In the genomic region with DNA sequence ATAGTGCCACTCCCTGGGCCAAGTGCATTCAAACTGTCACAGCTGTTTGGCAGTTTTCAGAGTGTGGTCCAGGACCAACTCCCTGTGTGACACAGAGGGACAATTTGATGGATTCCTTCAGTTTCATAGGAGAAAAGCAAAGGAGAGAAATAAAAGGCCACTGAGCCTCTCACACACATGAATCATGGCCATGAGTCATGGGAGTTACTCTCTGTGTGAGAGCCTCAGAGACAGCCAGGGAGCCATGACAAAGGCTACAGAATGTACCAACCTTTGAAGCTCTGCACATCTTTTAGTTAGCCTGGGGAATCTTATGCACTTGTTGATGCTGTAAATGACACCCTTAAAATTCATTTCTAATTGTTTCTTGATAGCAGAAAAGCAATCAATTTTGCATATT, we compare ENCODE assay signal across 24 mouse cellular contexts. TPM values are rescaled to one million over a fixed set of nuclear protein-coding genes. Genes with fewer than 3 reads are reported as not detected.
DNase-seq lines count a peak whose midpoint lies in the region; ATAC-seq and TF ChIP-seq lines count a peak whose summit lies in the region.
"Had no signal": no experiment of that assay in that cellular context is flagged by ENCODE, and none has a peak within 500 bp of the region (broad histone marks: within the 10 kb centered on the region; RNA-seq: fewer than 3 reads in every experiment).

No protein-coding gene starts in this region.

- no peak for TF ChIP-seq POLR2A in embryonic fibroblast, embryonic 13.5 days (IDR thresholded peaks at IDR 0.05; ENCODE audit: low read depth, low read length)

- H3K4me3 ChIP-seq in embryonic fibroblast, embryonic 13.5 days (ENCODE audit: insufficient read depth, low read length): no peak overlapping the region
- no peak overlapping the region for H3K4me3 ChIP-seq in forebrain, embryonic 11.5 days (ENCODE audit: low read depth, low read length)
- H3K4me3 ChIP-seq: embryonic facial prominence, embryonic 10.5 days; embryonic facial prominence, embryonic 13.5 days; forebrain, embryonic 10.5 days; forebrain, embryonic 15.5 days; heart, adult 2 months; hindbrain, embryonic 12.5 days; hindbrain, embryonic 15.5 days had no signal

- H3K9ac ChIP-seq in forebrain, embryonic 11.5 days (ENCODE audit: low read length): no peak overlapping the region
- H3K9ac ChIP-seq: embryonic facial prominence, embryonic 13.5 days; forebrain, embryonic 15.5 days; hindbrain, embryonic 12.5 days; hindbrain, embryonic 15.5 days had no signal

- H3K27ac ChIP-seq in embryonic fibroblast, embryonic 13.5 days (ENCODE audit: insufficient read depth, low read length): peak overlapping the region; percentile 27; the same call in 1 of the 2 replicates
- H3K27ac ChIP-seq in forebrain, embryonic 11.5 days (ENCODE audit: low read depth, low read length): no peak overlapping the region
- H3K27ac ChIP-seq: embryonic facial prominence, embryonic 10.5 days; embryonic facial prominence, embryonic 13.5 days; forebrain, embryonic 10.5 days; forebrain, embryonic 15.5 days; heart, adult 2 months; hindbrain, embryonic 12.5 days; hindbrain, embryonic 15.5 days had no signal

- H3K27me3 ChIP-seq in forebrain, embryonic 11.5 days (ENCODE audit: control insufficient read depth, insufficient read depth, low read length): no peaks in the 10 kb centered on the region
- H3K27me3 ChIP-seq: embryonic facial prominence, embryonic 13.5 days; forebrain, embryonic 15.5 days; hindbrain, embryonic 12.5 days; hindbrain, embryonic 15.5 days had no signal

- TF ChIP-seq CTCF in embryonic fibroblast, embryonic 13.5 days (IDR thresholded peaks at IDR 0.05; ENCODE audit: borderline replicate concordance, insufficient read depth, low read length): no peak

- DNase-seq in adrenal gland, adult (ENCODE audit: inconsistent age in 2 of 2, low spot score in 1 of 2): peak; percentile 61 to 74
- no peak for DNase-seq in adrenal gland, adult 18-20 months (ENCODE audit: low spot score in 2 of 2)
- DNase-seq in 3134 (ENCODE audit: extremely low read depth, insufficient read length, low spot score): peak; percentile 46
- peak; percentile 41 for DNase-seq in Muller cell, postnatal 12 days (ENCODE audit: inconsistent ontology term)
- DNase-seq in forebrain, embryonic 11.5 days (ENCODE audit: low spot score): no peak
- DNase-seq in right cerebral cortex, adult 18-20 months: no peak
- no peak for DNase-seq in spleen, postnatal 36 days (ENCODE audit: low spot score in 2 of 2)
- DNase-seq: cerebellum, adult 11-12 months; cerebellum, adult 8-10 months; cerebellum, postnatal 10 days; cerebellum, postnatal 36 days; embryo, embryonic 11 days; gastrocnemius, postnatal 25 days; heart, adult 2 months; kidney, adult 2 months had no signal

- H3K4me2 ChIP-seq in forebrain, embryonic 11.5 days (ENCODE audit: low read depth, low read length, severe bottlenecking): no peak overlapping the region
- H3K4me2 ChIP-seq: embryonic facial prominence, embryonic 13.5 days; forebrain, embryonic 15.5 days; heart, embryonic 11.5 days; hindbrain, embryonic 12.5 days; hindbrain, embryonic 15.5 days had no signal

- no peaks in the 10 kb centered on the region for H3K36me3 ChIP-seq in forebrain, embryonic 11.5 days (ENCODE audit: control insufficient read depth, insufficient read depth, low read length)
- H3K36me3 ChIP-seq: embryonic facial prominence, embryonic 10.5 days; embryonic facial prominence, embryonic 13.5 days; forebrain, embryonic 10.5 days; forebrain, embryonic 15.5 days; hindbrain, embryonic 12.5 days; hindbrain, embryonic 15.5 days had no signal

- peaks cover 8% of the 10 kb centered on the region for H3K4me1 ChIP-seq in embryonic fibroblast, embryonic 13.5 days (ENCODE audit: control insufficient read depth, insufficient read depth, low read length)
- peaks cover 5% of the 10 kb centered on the region; the same call in 1 of the 2 replicates for H3K4me1 ChIP-seq in forebrain, embryonic 11.5 days (replicated peaks; ENCODE audit: control insufficient read depth, insufficient read depth, low read length)

- ATAC-seq in forebrain, embryonic 11.5 days (replicated peaks; ENCODE audit: low FRiP score): no peak
- ATAC-seq: forebrain, embryonic 15.5 days; intestine, postnatal 0 days had no signal

- no peaks in the 10 kb centered on the region for H3K9me3 ChIP-seq in forebrain, embryonic 11.5 days (ENCODE audit: control insufficient read depth, low read length)
- H3K9me3 ChIP-seq: embryonic facial prominence, embryonic 10.5 days; embryonic facial prominence, embryonic 13.5 days; forebrain, embryonic 10.5 days; forebrain, embryonic 15.5 days; hindbrain, embryonic 12.5 days; hindbrain, embryonic 15.5 days had no signal

RNA-seq across cellular contexts. Expression of a gene that starts 12.7 kb away (rescaled TPM):
- 100 to 1,000 TPM in 1 of 2 experiments, 10 to 100 TPM in 1; 31.3 to 113 TPM for total RNA-seq in adrenal gland, adult 18-20 months (2021)
- 10.3 and 11.5 TPM in 2 replicates for polyA plus RNA-seq in embryonic fibroblast, embryonic 13.5 days (2011; ENCODE audit: insufficient read length, low read depth, missing spikeins)
- 6.2 TPM in 2 replicates for polyA plus RNA-seq in forebrain, embryonic 11.5 days (2014; fragmentation: Nextera tagmentation; extraction: Ambion mirVana)

Comparison
In these comparisons a context has a peak if more than half of its experiments do, and no peak if none do; other contexts are left out.
1. DNase-seq: peak in adrenal gland, adult (2 of 2), 3134 (single experiment) and Muller cell, postnatal 12 days (single experiment); none in adrenal gland, adult 18-20 months (0 of 2), forebrain, embryonic 11.5 days (single experiment), right cerebral cortex, adult 18-20 months (single experiment) and spleen, postnatal 36 days (0 of 2).